Mouse (Mus musculus): ENCODE measurements around the gene Syngr2. TPM values are rescaled to one million over a fixed set of nuclear protein-coding genes. Genes with fewer than 3 reads are reported as not detected.

The Syngr2 gene
- 177 to 196 TPM (median 184 TPM) in 4 replicates for total RNA-seq (2023; ENCODE audit: inconsistent age)

GRCm38 (mm10) chr11:117809407-117810311 lies at the start of gene Syngr2, which contains the start of gene Gm20708:
Gene Syngr2, plus strand, starts transcription at chr11:117809668.
Gene Gm20708, plus strand, starts transcription at chr11:117809668.

GRCm38 (mm10) chr11:117781993-117782704 lies 27.3 kb upstream of the Syngr2 start, which contains the start of the genes Tmc8 and Tmc6:
Gene Tmc8, plus strand, starts transcription at chr11:117782076.
Gene Tmc6, minus strand, starts transcription at chr11:117782198.

GRCm38 (mm10) chr11:117797511-117798159 lies 11.8 kb upstream of the Syngr2 start, which contains the start of gene 6030468B19Rik:
Gene 6030468B19Rik, plus strand, starts transcription at chr11:117797660.

GRCm38 (mm10) chr11:117825333-117826101 lies 16.0 kb downstream of the Syngr2 start, which contains the start of the genes Afmid and Tk1:
Gene Afmid, plus strand, starts transcription at chr11:117825924.
Gene Tk1, minus strand, starts transcription at chr11:117826092.

GRCm38 (mm10) chr11:117848985-117849671 lies 39.7 kb downstream of the Syngr2 start, which contains the start of gene Birc5:
Gene Birc5, plus strand, starts transcription at chr11:117849251.

GRCm38 (mm10) chr11:117860601-117861000 lies 51.1 kb downstream of the Syngr2 start, which contains the start of gene Tmem235:
Gene Tmem235, plus strand, starts transcription at chr11:117860752.

Other genes starting within 250 kb of the Syngr2 start
- gene Tnrc6c, start 155.4 kb upstream of the Syngr2 start, total RNA-seq (2023; ENCODE audit: inconsistent age), result 76.9 to 80.2 TPM (median 78.1 TPM) in 4 replicates
- 62.9 to 82.9 TPM (median 68.0 TPM) in 4 replicates for gene Tmc8, start 27.6 kb upstream of the Syngr2 start, total RNA-seq (2023; ENCODE audit: inconsistent age)
- 139 to 192 TPM (median 154 TPM) in 4 replicates for gene Tmc6, start 27.5 kb upstream of the Syngr2 start, total RNA-seq (2023; ENCODE audit: inconsistent age)
- 2.4 to 5.4 TPM (median 2.6 TPM) in 4 replicates for gene 6030468B19Rik, start 12.0 kb upstream of the Syngr2 start, total RNA-seq (2023; ENCODE audit: inconsistent age)
- 9.2 to 15.2 TPM (median 11.7 TPM) in 4 replicates for gene Gm20708, start within 50 bp of the Syngr2 start, total RNA-seq (2023; ENCODE audit: inconsistent age)
- gene Afmid, start 16.3 kb downstream of the Syngr2 start, total RNA-seq (2023; ENCODE audit: inconsistent age), result 22.5 to 25.5 TPM (median 23.7 TPM) in 4 replicates
- 36.8 to 49.7 TPM (median 40.1 TPM) in 4 replicates for gene Tk1, start 16.4 kb downstream of the Syngr2 start, total RNA-seq (2023; ENCODE audit: inconsistent age)
- 2.0 to 3.8 TPM (median 2.9 TPM) in 4 replicates for gene Birc5, start 39.6 kb downstream of the Syngr2 start, total RNA-seq (2023; ENCODE audit: inconsistent age)
- gene Tmem235, start 51.1 kb downstream of the Syngr2 start, total RNA-seq (2023; ENCODE audit: inconsistent age), result not detected in 4 replicates
- 1.4 to 3.8 TPM (median 2.7 TPM) in 4 replicates for gene Tha1, start 63.8 kb downstream of the Syngr2 start, total RNA-seq (2023; ENCODE audit: inconsistent age)
- 48.6 to 53.9 TPM (median 51.8 TPM) in 4 replicates for gene Socs3, start 160.4 kb downstream of the Syngr2 start, total RNA-seq (2023; ENCODE audit: inconsistent age)
- gene Pgs1, start 176.6 kb downstream of the Syngr2 start, total RNA-seq (2023; ENCODE audit: inconsistent age), result 39.7 to 45.2 TPM (median 42.5 TPM) in 4 replicates

All from B cell, adult (primary cell).